Mouse (Mus musculus) MEL (cell line): ENCODE measurements around the gene Gorasp1.

ENCODE experiments used
- EP300 ChIP-seq, 2 experiments: IDR thresholded peaks; 2 replicates each; pipeline ENCODE4 v1.6.1; 2011; ENCODE audit warnings: improper control_type of control experiment in 2 of 2, low read length in 2 of 2, low read depth in 1 of 2, mild to moderate bottlenecking in 1 of 2
- POLR2A ChIP-seq, 2 experiments: IDR thresholded peaks; 2 replicates each; pipeline ENCODE4 v1.6.1; 2011 to 2012; ENCODE audit warnings: low read length in 2 of 2, mild to moderate bottlenecking in 2 of 2, control low read depth in 1 of 2, improper control_type of control experiment in 1 of 2, low read depth in 1 of 2, moderate library complexity in 1 of 2; ENCODE audit not compliant: control insufficient read depth in 1 of 2, insufficient read depth in 1 of 2, poor library complexity in 1 of 2

DNA sequence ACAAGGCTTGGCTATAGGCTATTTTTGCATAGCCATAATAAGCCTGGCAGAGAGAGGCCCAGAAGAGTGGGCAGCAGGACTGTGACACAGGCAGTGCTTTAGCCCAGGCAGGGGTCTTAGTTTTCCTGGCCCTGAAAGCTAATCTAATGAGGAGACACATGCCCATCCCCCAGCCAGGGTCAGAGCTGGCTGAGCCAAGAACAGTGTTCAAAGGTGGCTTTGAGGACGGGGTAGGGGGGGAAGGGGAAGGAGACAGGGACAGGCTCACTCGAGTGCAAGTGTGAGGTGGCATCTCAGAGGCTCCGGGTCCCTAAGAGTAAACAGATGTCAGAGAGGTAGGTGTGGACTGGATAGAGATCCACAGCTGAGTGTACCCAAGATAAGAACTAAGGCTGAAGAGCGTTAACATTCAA is 43.4 kb upstream of the Gorasp1 start:
- TF ChIP-seq EP300 (IDR thresholded peaks at IDR 0.05; ENCODE audit: low read depth in 1 of 2, low read length in 2 of 2) (no peak), POLR2A (IDR thresholded peaks at IDR 0.05; ENCODE audit: control insufficient read depth in 1 of 2, insufficient read depth in 1 of 2, low read depth in 1 of 2, low read length in 2 of 2, poor library complexity in 1 of 2) (no peak)
